Mouse (Mus musculus) ES-E14 (cell line): ENCODE measurements around the gene Rmdn2.

Experiments used
- ZC3H11A ChIP-seq: IDR thresholded peaks from 2 replicates; pipeline ENCODE4 v1.6.1; 2012; ENCODE audit warnings: low read depth, mild to moderate bottlenecking, inconsistent platforms, low read length, borderline replicate concordance
- ZNF384 ChIP-seq: IDR thresholded peaks from 2 replicates; pipeline ENCODE4 v1.6.1; 2012; ENCODE audit warnings: low read depth, low read length, inconsistent platforms

GRCm38 (mm10) chr17:79664106-79664417, 52.4 kb downstream of the Rmdn2 start:
- no peak for TF ChIP-seq ZC3H11A
- TF ChIP-seq ZNF384: no peak
